Mouse (Mus musculus): ENCODE measurements around the gene Adgre4. TPM values are rescaled to one million over a fixed set of nuclear protein-coding genes. Genes with fewer than 3 reads are reported as not detected.
A peak's percentile ranks its signal among the peaks of the same experiment; 100 is the strongest.

Gene Adgre4
- polyA plus RNA-seq, 1 experiment from 2014 or later = 0.93 TPM

DNA sequence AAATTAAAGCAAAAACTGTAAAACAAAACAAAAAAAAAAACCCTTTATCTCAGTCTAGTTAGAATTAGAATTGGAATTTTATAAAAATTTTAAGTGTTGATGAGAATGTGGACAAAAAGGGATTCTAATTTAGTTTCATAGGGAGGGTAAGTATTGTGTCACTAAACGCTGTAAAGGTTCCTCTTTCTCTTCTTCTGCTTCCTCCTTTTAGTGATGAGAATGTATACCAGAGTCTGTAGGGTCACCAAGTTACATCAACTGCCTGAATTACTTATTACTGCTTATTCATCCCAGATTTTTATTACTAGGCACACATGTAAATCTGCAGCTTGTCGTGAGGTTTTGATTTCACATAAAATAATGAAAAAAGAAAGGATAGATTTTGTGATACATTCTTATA lies 23.6 kb upstream of the Adgre4 start:
- Histone ChIP-seq H3K36me3 (ENCODE audit: insufficient read depth, low read length) (no peaks in the 10 kb centered on the region), H3K9ac (replicated peaks; ENCODE audit: low read depth) (no peak overlapping the region), H3K27ac (ENCODE audit: low read length) (no peak overlapping the region), H3K4me1 (ENCODE audit: insufficient read depth, low read depth, low read length) (no peaks in the 10 kb centered on the region), H3K4me3 (ENCODE audit: low read depth, low read length) (no peak overlapping the region), H3K4me2 (replicated peaks; ENCODE audit: low read depth, low read length) (no peak overlapping the region), H3K27me3 (replicated peaks; ENCODE audit: insufficient read depth, low read length) (no peaks in the 10 kb centered on the region), H3K9me3 (ENCODE audit: low read length) (no peaks in the 10 kb centered on the region)
- DNase-seq (ENCODE audit: low spot score) (peak; percentile 22), ATAC-seq (no peak)
- TF ChIP-seq EP300 (IDR thresholded peaks at IDR 0.05) = no peak
- no peak for TF ChIP-seq CTCF (IDR thresholded peaks at IDR 0.05)
- 62% methylated on average over 2 of the region's 2 CpGs for WGBS

DNA sequence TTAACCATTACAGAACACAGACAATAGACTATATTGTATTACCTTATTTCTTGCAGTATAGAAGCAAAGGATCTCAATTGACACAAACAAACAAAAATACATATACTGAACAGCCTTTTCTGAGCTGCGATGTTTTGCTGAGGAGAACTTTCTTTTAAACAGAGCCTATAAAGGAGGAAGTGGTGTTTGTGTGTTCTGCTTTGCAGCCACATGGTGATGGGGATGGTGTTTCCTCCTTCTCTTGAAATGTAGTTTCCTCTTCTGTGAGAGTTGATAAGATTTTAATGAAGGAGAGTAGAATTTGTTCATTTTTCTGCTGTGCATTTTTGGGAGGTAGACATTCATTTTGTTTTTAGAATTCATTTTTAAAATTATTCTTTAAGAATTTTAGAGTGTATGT lies 13.1 kb upstream of the Adgre4 start:
- no peaks in the 10 kb centered on the region for H3K9me3 ChIP-seq (ENCODE audit: low read length)
- H3K4me2 ChIP-seq (replicated peaks; ENCODE audit: low read depth, low read length) = no peak overlapping the region
- no peaks in the 10 kb centered on the region for H3K27me3 ChIP-seq (replicated peaks; ENCODE audit: insufficient read depth, low read length)
- H3K9ac ChIP-seq (replicated peaks; ENCODE audit: low read depth) = no peak overlapping the region
- H3K27ac ChIP-seq (ENCODE audit: low read length) = no peak overlapping the region
- no peak overlapping the region for H3K4me3 ChIP-seq (ENCODE audit: low read depth, low read length)
- no peaks in the 10 kb centered on the region for H3K4me1 ChIP-seq (ENCODE audit: insufficient read depth, low read depth, low read length)
- WGBS = 59% methylated on average over 1 of the region's 1 CpGs
- TF ChIP-seq EP300 (IDR thresholded peaks at IDR 0.05) = no peak
- no peak for TF ChIP-seq CTCF (IDR thresholded peaks at IDR 0.05)
- no peaks in the 10 kb centered on the region for H3K36me3 ChIP-seq (ENCODE audit: insufficient read depth, low read length)
- DNase-seq (ENCODE audit: low spot score) (no peak), ATAC-seq (no peak)

DNA sequence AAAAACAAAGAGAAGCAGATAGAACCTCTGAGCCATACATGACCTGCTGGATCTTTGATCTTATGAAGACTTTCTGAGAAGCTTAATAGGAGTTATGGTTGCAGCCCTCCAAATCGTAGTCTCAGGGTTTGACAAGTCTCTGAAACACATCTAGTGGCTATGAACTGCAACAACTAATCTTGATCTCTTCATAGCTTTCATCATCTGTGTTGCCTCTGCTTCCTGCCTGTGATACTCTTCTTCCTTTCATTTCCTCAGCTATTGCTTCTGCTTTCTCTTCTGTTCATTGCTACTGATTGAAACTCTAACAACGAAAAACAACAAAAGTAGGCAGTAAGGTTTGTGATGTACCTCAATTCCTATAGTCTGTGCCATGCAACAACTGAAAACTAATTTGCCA lies 1.4 kb downstream of the Adgre4 start:
- no peaks in the 10 kb centered on the region for H3K4me1 ChIP-seq (ENCODE audit: insufficient read depth, low read depth, low read length)
- H3K4me3 ChIP-seq (ENCODE audit: low read depth, low read length) = no peak overlapping the region
- H3K9ac ChIP-seq (replicated peaks; ENCODE audit: low read depth) = no peak overlapping the region
- no peaks in the 10 kb centered on the region for H3K36me3 ChIP-seq (ENCODE audit: insufficient read depth, low read length)
- no peak overlapping the region for H3K27ac ChIP-seq (ENCODE audit: low read length)
- TF ChIP-seq CTCF (IDR thresholded peaks at IDR 0.05) (no peak), EP300 (IDR thresholded peaks at IDR 0.05) (no peak)
- H3K4me2 ChIP-seq (replicated peaks; ENCODE audit: low read depth, low read length) = no peak overlapping the region
- 70% methylated on average over 2 of the region's 2 CpGs for WGBS
- no peaks in the 10 kb centered on the region for H3K9me3 ChIP-seq (ENCODE audit: low read length)
- DNase-seq (ENCODE audit: low spot score) (peak; percentile 4), ATAC-seq (no peak)
- no peaks in the 10 kb centered on the region for H3K27me3 ChIP-seq (replicated peaks; ENCODE audit: insufficient read depth, low read length)

GRCm38 (mm10) chr17:55813642-55814041 lies 63.9 kb downstream of the Adgre4 start:
- Histone ChIP-seq H3K4me2 (replicated peaks; ENCODE audit: low read depth, low read length) (no peak overlapping the region), H3K36me3 (ENCODE audit: insufficient read depth, low read length) (no peaks in the 10 kb centered on the region), H3K4me1 (ENCODE audit: insufficient read depth, low read depth, low read length) (no peaks in the 10 kb centered on the region), H3K27me3 (replicated peaks; ENCODE audit: insufficient read depth, low read length) (no peaks in the 10 kb centered on the region), H3K4me3 (ENCODE audit: low read depth, low read length) (no peak overlapping the region), H3K9ac (replicated peaks; ENCODE audit: low read depth) (no peak overlapping the region), H3K9me3 (ENCODE audit: low read length) (no peaks in the 10 kb centered on the region), H3K27ac (ENCODE audit: low read length) (no peak overlapping the region)
- DNase-seq (ENCODE audit: low spot score) (no peak), ATAC-seq (no peak)
- TF ChIP-seq CTCF (IDR thresholded peaks at IDR 0.05) (peak; percentile 46), EP300 (IDR thresholded peaks at IDR 0.05) (no peak)

DNA sequence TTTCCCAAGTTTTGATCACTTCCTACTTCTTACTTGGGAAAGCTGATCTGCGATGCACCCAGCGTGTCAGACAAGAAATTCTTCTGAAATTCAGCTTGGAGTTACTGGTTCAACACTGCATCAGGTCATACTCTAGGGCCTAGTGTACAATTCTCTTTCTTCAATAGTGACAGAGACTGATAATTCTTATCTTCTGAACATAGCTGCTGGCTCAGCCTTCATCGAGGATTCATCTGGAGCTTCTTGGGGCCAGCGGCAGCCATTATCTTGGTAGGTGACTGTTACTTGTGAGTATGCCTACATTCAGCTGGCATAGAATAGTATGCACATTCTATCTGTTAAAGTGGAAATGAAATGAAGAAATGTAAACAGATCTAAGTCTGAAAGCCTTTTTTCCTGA lies 67.1 kb downstream of the Adgre4 start:
- Histone ChIP-seq H3K4me1 (ENCODE audit: insufficient read depth, low read depth, low read length) (no peaks in the 10 kb centered on the region), H3K9me3 (ENCODE audit: low read length) (no peaks in the 10 kb centered on the region), H3K27ac (ENCODE audit: low read length) (no peak overlapping the region), H3K27me3 (replicated peaks; ENCODE audit: insufficient read depth, low read length) (no peaks in the 10 kb centered on the region), H3K4me3 (ENCODE audit: low read depth, low read length) (no peak overlapping the region), H3K36me3 (ENCODE audit: insufficient read depth, low read length) (no peaks in the 10 kb centered on the region), H3K4me2 (replicated peaks; ENCODE audit: low read depth, low read length) (no peak overlapping the region), H3K9ac (replicated peaks; ENCODE audit: low read depth) (no peak overlapping the region)
- 85% methylated on average over 4 of the region's 4 CpGs for WGBS
- ATAC-seq = no peak
- TF ChIP-seq EP300 (IDR thresholded peaks at IDR 0.05) = no peak
- no peak for TF ChIP-seq CTCF (IDR thresholded peaks at IDR 0.05)
- DNase-seq (ENCODE audit: low spot score) = no peak

GRCm38 (mm10) chr17:55821566-55821965 lies 71.8 kb downstream of the Adgre4 start:
- Histone ChIP-seq H3K9me3 (ENCODE audit: low read length) (no peaks in the 10 kb centered on the region), H3K27ac (ENCODE audit: low read length) (no peak overlapping the region), H3K36me3 (ENCODE audit: insufficient read depth, low read length) (no peaks in the 10 kb centered on the region), H3K4me2 (replicated peaks; ENCODE audit: low read depth, low read length) (no peak overlapping the region), H3K27me3 (replicated peaks; ENCODE audit: insufficient read depth, low read length) (no peaks in the 10 kb centered on the region), H3K4me1 (ENCODE audit: insufficient read depth, low read depth, low read length) (no peaks in the 10 kb centered on the region), H3K4me3 (ENCODE audit: low read depth, low read length) (no peak overlapping the region), H3K9ac (replicated peaks; ENCODE audit: low read depth) (no peak overlapping the region)
- DNase-seq (ENCODE audit: low spot score) (no peak), ATAC-seq (no peak)
- 59% methylated on average over 1 of the region's 1 CpGs for WGBS
- no peak for TF ChIP-seq CTCF (IDR thresholded peaks at IDR 0.05)
- no peak for TF ChIP-seq EP300 (IDR thresholded peaks at IDR 0.05)

- H3K27ac ChIP-seq (ENCODE audit: low read length) = no peak overlapping the region
- H3K9ac ChIP-seq (replicated peaks; ENCODE audit: low read depth) = no peak overlapping the region
- WGBS = 87% methylated on average over 4 of the region's 4 CpGs
- no peak for DNase-seq (ENCODE audit: low spot score)
- TF ChIP-seq EP300 (IDR thresholded peaks at IDR 0.05) (no peak), CTCF (IDR thresholded peaks at IDR 0.05) (no peak)
- H3K9me3 ChIP-seq (ENCODE audit: low read length) = no peaks in the 10 kb centered on the region
- ATAC-seq = no peak
- no peaks in the 10 kb centered on the region for H3K4me1 ChIP-seq (ENCODE audit: insufficient read depth, low read depth, low read length)
- H3K27me3 ChIP-seq (replicated peaks; ENCODE audit: insufficient read depth, low read length) = no peaks in the 10 kb centered on the region
- no peaks in the 10 kb centered on the region for H3K36me3 ChIP-seq (ENCODE audit: insufficient read depth, low read length)
- H3K4me3 ChIP-seq (ENCODE audit: low read depth, low read length) = no peak overlapping the region
- H3K4me2 ChIP-seq (replicated peaks; ENCODE audit: low read depth, low read length) = no peak overlapping the region
Observed at GRCm38 (mm10) chr17:55843067-55843466, 93.3 kb downstream of the Adgre4 start.
